13 mouse cellular contexts compared by ENCODE assay signal in the genomic region with DNA sequence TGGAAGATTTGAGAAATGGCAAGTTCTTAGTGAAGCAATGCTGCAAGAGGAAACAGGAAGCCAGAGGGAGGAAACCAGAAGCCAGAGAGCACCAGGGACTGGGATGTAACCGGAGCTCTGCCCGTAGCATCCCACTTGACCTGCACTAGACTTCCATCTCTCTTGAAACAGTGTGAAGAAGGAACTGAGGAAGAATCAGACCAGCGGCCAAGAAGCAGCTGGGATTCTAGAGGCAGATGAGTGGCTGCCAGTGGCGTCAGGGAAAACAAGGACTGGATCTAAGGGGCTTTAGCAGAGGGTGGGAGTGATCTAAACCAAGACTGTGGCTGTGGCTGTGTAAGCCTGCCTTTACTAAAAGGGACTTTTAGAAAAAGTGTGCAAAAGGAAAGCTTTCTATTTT.
DNase-seq lines count a peak whose midpoint lies in the region.
"Had no signal": no experiment of that assay in that cellular context is flagged by ENCODE, and none has a peak within 500 bp of the region (broad histone marks: within the 10 kb centered on the region; RNA-seq: fewer than 3 reads in every experiment).

No protein-coding gene starts in this region.

- DNase-seq in heart, adult 11 months, result peak; percentile 87
- no peak for DNase-seq in heart, adult 8-10 months (ENCODE audit: low spot score)
- DNase-seq in kidney, postnatal 10 days, result peak; percentile 47
- no peak for DNase-seq in kidney, postnatal 25 days
- DNase-seq in ES-CJ7 (ENCODE audit: low read depth, low spot score), result peak; percentile 55
- DNase-seq in gastrocnemius, adult 8-10 months (ENCODE audit: low spot score in 2 of 2), result peak; percentile 15 to 31
- no peak for DNase-seq in spleen, postnatal 4 days (ENCODE audit: low spot score in 2 of 2)
- DNase-seq in left cerebral cortex, adult 9 months (ENCODE audit: low spot score in 2 of 2), result no peak
- DNase-seq: cerebellum, postnatal 25 days; kidney, adult 8-10 months; lung, postnatal 36 days; right cerebral cortex, postnatal 25 days; thymus, postnatal 36 days had no signal

Comparison
In these comparisons a context has a peak if more than half of its experiments do, and no peak if none do; other contexts are left out.
1. DNase-seq: peak in heart, adult 11 months (single experiment), kidney, postnatal 10 days (single experiment), ES-CJ7 (single experiment) and gastrocnemius, adult 8-10 months (2 of 2); none in heart, adult 8-10 months (single experiment), kidney, postnatal 25 days (0 of 2), spleen, postnatal 4 days (0 of 2) and left cerebral cortex, adult 9 months (0 of 2).